8 mouse cellular contexts compared by ENCODE assay signal in genomic region chr7:126273351-126274042, GRCm38 (mm10). TPM values are rescaled to one million over a fixed set of nuclear protein-coding genes. Genes with fewer than 3 reads are reported as not detected.
DNase-seq lines count a peak whose midpoint lies in the region; ATAC-seq and TF ChIP-seq lines count a peak whose summit lies in the region.

No protein-coding gene starts in this region.

- H3K4me3 ChIP-seq in left cerebral cortex, adult 2 months = peak overlapping the region; percentile 79
- H3K4me3 ChIP-seq in embryonic facial prominence, embryonic 14.5 days (ENCODE audit: low read depth, low read length) = peak overlapping the region; percentile 75
- peak overlapping the region; percentile 98 for H3K4me3 ChIP-seq in limb, embryonic 13.5 days
- H3K4me3 ChIP-seq in stomach, embryonic 14.5 days (ENCODE audit: low read depth, low read length) = peak overlapping the region; percentile 67

- 4% methylated on average over 11 of the region's 11 CpGs for WGBS in embryonic facial prominence, embryonic 14.5 days
- WGBS in limb, embryonic 13.5 days = 9% methylated on average over 11 of the region's 11 CpGs
- 10% methylated on average over 11 of the region's 11 CpGs for WGBS in stomach, embryonic 14.5 days

- DNase-seq in left cerebral cortex, adult 2 months (ENCODE audit: extremely low spot score in 1 of 2, low spot score in 2 of 2) = no peak
- no peak for DNase-seq in left cerebral cortex, adult 9 months (ENCODE audit: low spot score in 2 of 2)
- no peak for DNase-seq in embryonic facial prominence, embryonic 14.5 days (ENCODE audit: low spot score)
- no peak for DNase-seq in right cerebral cortex, postnatal 36 days (ENCODE audit: low spot score in 2 of 2)
- no peak for DNase-seq in urinary bladder, adult 18-20 months (ENCODE audit: low spot score in 2 of 2)
- DNase-seq in left cerebral cortex, adult 8-10 months (ENCODE audit: low spot score in 2 of 2) = no peak

- peaks cover 25% of the 10 kb centered on the region for H3K4me1 ChIP-seq in embryonic facial prominence, embryonic 14.5 days (ENCODE audit: control insufficient read depth, insufficient read depth, low read length)
- H3K4me1 ChIP-seq in limb, embryonic 13.5 days = peaks cover 50% of the 10 kb centered on the region
- peaks cover 22% of the 10 kb centered on the region for H3K4me1 ChIP-seq in stomach, embryonic 14.5 days (ENCODE audit: control insufficient read depth, insufficient read depth, low read length)

- TF ChIP-seq CTCF in left cerebral cortex, adult 2 months (IDR thresholded peaks at IDR 0.05) = no peak

- H3K4me2 ChIP-seq in embryonic facial prominence, embryonic 14.5 days (ENCODE audit: low read depth, low read length) = peak overlapping the region; percentile 74
- peak overlapping the region; percentile 92 for H3K4me2 ChIP-seq in limb, embryonic 13.5 days (replicated peaks)
- peak overlapping the region; percentile 93 for H3K4me2 ChIP-seq in stomach, embryonic 14.5 days (replicated peaks; ENCODE audit: low read depth, low read length)

- peaks cover 17% of the 10 kb centered on the region; the same call in 1 of the 2 replicates for H3K36me3 ChIP-seq in embryonic facial prominence, embryonic 14.5 days (ENCODE audit: control insufficient read depth, insufficient read depth, low read length)
- H3K36me3 ChIP-seq in limb, embryonic 13.5 days = peaks cover 32% of the 10 kb centered on the region
- H3K36me3 ChIP-seq in stomach, embryonic 14.5 days (ENCODE audit: control insufficient read depth, insufficient read depth, low read length) = peaks cover 15% of the 10 kb centered on the region

- H3K27me3 ChIP-seq in embryonic facial prominence, embryonic 14.5 days (replicated peaks; ENCODE audit: control insufficient read depth, insufficient read depth, low read length) = no peaks in the 10 kb centered on the region
- no peaks in the 10 kb centered on the region for H3K27me3 ChIP-seq in limb, embryonic 13.5 days
- no peaks in the 10 kb centered on the region for H3K27me3 ChIP-seq in stomach, embryonic 14.5 days (ENCODE audit: control insufficient read depth, insufficient read depth, low read length)

- no peak for ATAC-seq in embryonic facial prominence, embryonic 14.5 days (ENCODE audit: low read depth)
- no peak for ATAC-seq in limb, embryonic 13.5 days (ENCODE audit: low FRiP score, low read depth)
- ATAC-seq in stomach, embryonic 14.5 days (ENCODE audit: insufficient number of reproducible peaks, insufficient read depth, low FRiP score, low read depth) = no peak

- H3K9ac ChIP-seq in embryonic facial prominence, embryonic 14.5 days (ENCODE audit: low read depth, low read length) = peak overlapping the region; percentile 93
- peak overlapping the region; percentile 99 for H3K9ac ChIP-seq in limb, embryonic 13.5 days
- peak overlapping the region; percentile 75 for H3K9ac ChIP-seq in stomach, embryonic 14.5 days (replicated peaks; ENCODE audit: low read depth, low read length)

- intact Hi-C loops in left cerebral cortex, adult 2 months (cut with DNase I) = no loop called here

- H3K27ac ChIP-seq in left cerebral cortex, adult 2 months = peak overlapping the region; percentile 93
- H3K27ac ChIP-seq in embryonic facial prominence, embryonic 14.5 days (replicated peaks; ENCODE audit: low read depth, low read length) = peak overlapping the region; percentile 95; the same call in 1 of the 2 replicates
- peak overlapping the region; percentile 72; the same call in 1 of the 2 replicates for H3K27ac ChIP-seq in limb, embryonic 13.5 days
- H3K27ac ChIP-seq in stomach, embryonic 14.5 days (ENCODE audit: low read length) = no peak overlapping the region

- H3K9me3 ChIP-seq in embryonic facial prominence, embryonic 14.5 days (ENCODE audit: control insufficient read depth, low read length) = no peaks in the 10 kb centered on the region
- H3K9me3 ChIP-seq in limb, embryonic 13.5 days = no peaks in the 10 kb centered on the region
- no peaks in the 10 kb centered on the region for H3K9me3 ChIP-seq in stomach, embryonic 14.5 days (ENCODE audit: control insufficient read depth, low read depth, low read length)

RNA-seq across cellular contexts. Expression of gene Sbk1, which starts 1.1 kb away (rescaled TPM):
- 10 to 100 TPM; 65.3 to 85.8 TPM for total RNA-seq in left cerebral cortex, adult 2 months (2021)
- 36.3 and 46.6 TPM in 2 replicates for polyA plus RNA-seq in embryonic facial prominence, embryonic 14.5 days (2014; fragmentation: Nextera tagmentation; extraction: Ambion mirVana)
- polyA plus RNA-seq in limb, embryonic 13.5 days (2015; fragmentation: Nextera tagmentation; extraction: Ambion mirVana) = 56.7 and 58.2 TPM in 2 replicates
- polyA plus RNA-seq in stomach, embryonic 14.5 days (2014; fragmentation: Nextera tagmentation; extraction: Ambion mirVana) = 32.8 and 33.6 TPM in 2 replicates
- total RNA-seq in left cerebral cortex, adult 8-10 months (2022) = 10 to 100 TPM; 50.0 to 62.1 (median 56.5) TPM
